Mouse (Mus musculus) bone marrow macrophage, adult 2 months (primary cell): ENCODE results near the gene Gm49395. TPM values are rescaled to one million over a fixed set of nuclear protein-coding genes. Genes with fewer than 3 reads are reported as not detected.

Experiments used
- H3K27ac ChIP-seq: 2 replicates; pipeline ENCODE4 v1.5.1; 2012; ENCODE audit warnings: low read depth, low read length; ENCODE audit not compliant: insufficient read depth
- H3K4me1 ChIP-seq: 2 replicates; pipeline ENCODE4 v1.6.1; 2012; ENCODE audit warnings: low read length; ENCODE audit not compliant: control insufficient read depth, insufficient read depth
- H3K4me3 ChIP-seq: 2 replicates; pipeline ENCODE4 v1.5.1; 2012; ENCODE audit warnings: mild to moderate bottlenecking, low read length, moderate library complexity; ENCODE audit not compliant: insufficient read depth
- CTCF ChIP-seq: IDR thresholded peaks from 2 replicates; pipeline ENCODE4 v1.5.1; 2012; ENCODE audit warnings: low read depth, mild to moderate bottlenecking, low read length, moderate library complexity
- POLR2A ChIP-seq: IDR thresholded peaks from 2 replicates; pipeline ENCODE4 v1.6.1; 2012; ENCODE audit warnings: mild to moderate bottlenecking, low read depth, low read length, borderline replicate concordance
- polyA plus RNA-seq: library from polyadenylated mRNA; stranded (reverse); fragments of >200 nt; gene quantifications from 2 replicates; pipeline ENCODE4 v1.2.4, GENCODE M21; 2012; ENCODE audit not compliant: missing spikeins, insufficient read depth, insufficient read length

Gm49395 gene
- polyA plus RNA-seq, 1 experiment: not detected

GRCm38 (mm10) chr13:115025394-115025793 lies 76.3 kb downstream of the Gm49395 start:
- H3K4me3 ChIP-seq: no peak overlapping the region
- TF ChIP-seq CTCF (no peak), POLR2A (no peak)
- H3K4me1 ChIP-seq: no peaks in the 10 kb centered on the region
- no peak overlapping the region for H3K27ac ChIP-seq

GRCm38 (mm10) chr13:115022117-115022787 lies 79.5 kb downstream of the Gm49395 start:
- Histone ChIP-seq H3K27ac (no peak overlapping the region), H3K4me1 (no peaks in the 10 kb centered on the region), H3K4me3 (no peak overlapping the region)
- no peak for TF ChIP-seq POLR2A
- no peak for TF ChIP-seq CTCF

GRCm38 (mm10) chr13:115021411-115021810 lies 80.3 kb downstream of the Gm49395 start:
- Histone ChIP-seq H3K27ac (no peak overlapping the region), H3K4me1 (no peaks in the 10 kb centered on the region), H3K4me3 (no peak overlapping the region)
- TF ChIP-seq POLR2A: no peak
- no peak for TF ChIP-seq CTCF

GRCm38 (mm10) chr13:115020727-115021126 lies 81.0 kb downstream of the Gm49395 start:
- H3K4me3 ChIP-seq: no peak overlapping the region
- TF ChIP-seq POLR2A (no peak), CTCF (no peak)

GRCm38 (mm10) chr13:115017545-115017944 lies 84.2 kb downstream of the Gm49395 start:
- Histone ChIP-seq H3K27ac (no peak overlapping the region), H3K4me3 (no peak overlapping the region), H3K4me1 (no peaks in the 10 kb centered on the region)
- TF ChIP-seq POLR2A (no peak), CTCF (no peak)

More at GRCm38 (mm10) chr13:115020727-115021126, 81.0 kb downstream of the Gm49395 start:
- H3K4me1 ChIP-seq: no peaks in the 10 kb centered on the region
- no peak overlapping the region for H3K27ac ChIP-seq

GRCm38 (mm10) chr13:115011547-115011946 lies 90.2 kb downstream of the Gm49395 start:
- Histone ChIP-seq H3K4me3 (no peak overlapping the region), H3K4me1 (no peaks in the 10 kb centered on the region), H3K27ac (no peak overlapping the region)
- no peak for TF ChIP-seq POLR2A

GRCm38 (mm10) chr13:115006213-115006835 lies 95.4 kb downstream of the Gm49395 start:
- TF ChIP-seq POLR2A: no peak
- TF ChIP-seq CTCF: no peak
- no peak overlapping the region for H3K4me3 ChIP-seq
- H3K4me1 ChIP-seq: no peaks in the 10 kb centered on the region
- no peak overlapping the region for H3K27ac ChIP-seq

- TF ChIP-seq POLR2A: no peak
- TF ChIP-seq CTCF: no peak
These were observed 96.4 kb downstream of the Gm49395 start for GRCm38 (mm10) chr13:115005342-115005741.

GRCm38 (mm10) chr13:115003444-115004053 lies 98.2 kb downstream of the Gm49395 start:
- Histone ChIP-seq H3K4me3 (no peak overlapping the region), H3K4me1 (no peaks in the 10 kb centered on the region), H3K27ac (no peak overlapping the region)
- TF ChIP-seq CTCF: no peak
- no peak for TF ChIP-seq POLR2A

More at GRCm38 (mm10) chr13:115005342-115005741, 96.4 kb downstream of the Gm49395 start:
- Histone ChIP-seq H3K4me3 (no peak overlapping the region), H3K27ac (no peak overlapping the region), H3K4me1 (no peaks in the 10 kb centered on the region)

GRCm38 (mm10) chr13:115002837-115003236 lies 98.9 kb downstream of the Gm49395 start:
- no peak overlapping the region for H3K4me3 ChIP-seq
- H3K4me1 ChIP-seq: no peaks in the 10 kb centered on the region
- no peak overlapping the region for H3K27ac ChIP-seq
- TF ChIP-seq POLR2A (no peak), CTCF (no peak)

GRCm38 (mm10) chr13:115002155-115002554 lies 99.6 kb downstream of the Gm49395 start:
- Histone ChIP-seq H3K4me3 (no peak overlapping the region), H3K4me1 (no peaks in the 10 kb centered on the region), H3K27ac (no peak overlapping the region)
- TF ChIP-seq CTCF (no peak), POLR2A (no peak)
